Mouse (Mus musculus) bone marrow macrophage, adult 2 months (primary cell): ENCODE measurements around the gene Nptn. TPM values are rescaled to one million over a fixed set of nuclear protein-coding genes. Genes with fewer than 3 reads are reported as not detected.

Experiments used
- H3K27ac ChIP-seq: 2 replicates; pipeline ENCODE4 v1.5.1; 2012; ENCODE audit warnings: low read depth, low read length; ENCODE audit not compliant: insufficient read depth
- H3K4me1 ChIP-seq: 2 replicates; pipeline ENCODE4 v1.6.1; 2012; ENCODE audit warnings: low read length; ENCODE audit not compliant: control insufficient read depth, insufficient read depth
- H3K4me3 ChIP-seq: 2 replicates; pipeline ENCODE4 v1.5.1; 2012; ENCODE audit warnings: mild to moderate bottlenecking, low read length, moderate library complexity; ENCODE audit not compliant: insufficient read depth
- CTCF ChIP-seq: IDR thresholded peaks from 2 replicates; pipeline ENCODE4 v1.5.1; 2012; ENCODE audit warnings: low read depth, mild to moderate bottlenecking, low read length, moderate library complexity
- POLR2A ChIP-seq: IDR thresholded peaks from 2 replicates; pipeline ENCODE4 v1.6.1; 2012; ENCODE audit warnings: mild to moderate bottlenecking, low read depth, low read length, borderline replicate concordance
- polyA plus RNA-seq: library from polyadenylated mRNA; stranded (reverse); fragments of >200 nt; gene quantifications from 2 replicates; pipeline ENCODE4 v1.2.4, GENCODE M21; 2012; ENCODE audit not compliant: missing spikeins, insufficient read depth, insufficient read length

Nptn gene
- polyA plus RNA-seq, 1 experiment = 570 TPM

- H3K27ac ChIP-seq = no peak overlapping the region
- H3K4me1 ChIP-seq = no peaks in the 10 kb centered on the region
- H3K4me3 ChIP-seq = no peak overlapping the region
- TF ChIP-seq CTCF = no peak
- no peak for TF ChIP-seq POLR2A
These were observed 99.4 kb downstream of the Nptn start for GRCm38 (mm10) chr9:58681411-58681810.

GRCm38 (mm10) chr9:58682106-58682505 lies 100.1 kb downstream of the Nptn start:
- TF ChIP-seq POLR2A (no peak), CTCF (no peak)
- Histone ChIP-seq H3K4me3 (no peak overlapping the region), H3K4me1 (no peaks in the 10 kb centered on the region), H3K27ac (no peak overlapping the region)

- Histone ChIP-seq H3K4me1 (no peaks in the 10 kb centered on the region), H3K27ac (no peak overlapping the region), H3K4me3 (no peak overlapping the region)
- no peak for TF ChIP-seq POLR2A
- TF ChIP-seq CTCF = no peak
These were observed 101.3 kb downstream of the Nptn start for GRCm38 (mm10) chr9:58683372-58683771.

GRCm38 (mm10) chr9:58685290-58685689 lies 103.2 kb downstream of the Nptn start:
- H3K27ac ChIP-seq = no peak overlapping the region
- H3K4me3 ChIP-seq = no peak overlapping the region
- no peaks in the 10 kb centered on the region for H3K4me1 ChIP-seq
- TF ChIP-seq CTCF (no peak), POLR2A (no peak)

GRCm38 (mm10) chr9:58688076-58688475 lies 106.0 kb downstream of the Nptn start:
- no peak overlapping the region for H3K4me3 ChIP-seq
- no peak for TF ChIP-seq POLR2A
- TF ChIP-seq CTCF = no peak
- no peaks in the 10 kb centered on the region for H3K4me1 ChIP-seq
- no peak overlapping the region for H3K27ac ChIP-seq

- Histone ChIP-seq H3K4me3 (no peak overlapping the region), H3K4me1 (no peaks in the 10 kb centered on the region), H3K27ac (no peak overlapping the region)
- no peak for TF ChIP-seq CTCF
- no peak for TF ChIP-seq POLR2A
These were observed 108.7 kb downstream of the Nptn start for GRCm38 (mm10) chr9:58690701-58691100.

- H3K4me3 ChIP-seq = no peak overlapping the region
- no peak overlapping the region for H3K27ac ChIP-seq
- no peaks in the 10 kb centered on the region for H3K4me1 ChIP-seq
- no peak for TF ChIP-seq POLR2A
- TF ChIP-seq CTCF = no peak
These were observed 109.4 kb downstream of the Nptn start for GRCm38 (mm10) chr9:58691471-58691870.

GRCm38 (mm10) chr9:58698486-58698885 lies 116.4 kb downstream of the Nptn start:
- Histone ChIP-seq H3K4me1 (no peaks in the 10 kb centered on the region), H3K4me3 (no peak overlapping the region), H3K27ac (no peak overlapping the region)
- TF ChIP-seq CTCF (no peak), POLR2A (no peak)

GRCm38 (mm10) chr9:58701751-58702150 lies 119.7 kb downstream of the Nptn start:
- H3K4me3 ChIP-seq = no peak overlapping the region
- no peak overlapping the region for H3K27ac ChIP-seq
- H3K4me1 ChIP-seq = no peaks in the 10 kb centered on the region
- no peak for TF ChIP-seq CTCF

- TF ChIP-seq POLR2A (no peak), CTCF (no peak)
- H3K4me3 ChIP-seq = no peak overlapping the region
- no peaks in the 10 kb centered on the region for H3K4me1 ChIP-seq
- no peak overlapping the region for H3K27ac ChIP-seq
These were observed 121.7 kb downstream of the Nptn start for GRCm38 (mm10) chr9:58703766-58704165.

GRCm38 (mm10) chr9:58706024-58706423 lies 124.0 kb downstream of the Nptn start:
- no peaks in the 10 kb centered on the region for H3K4me1 ChIP-seq
- TF ChIP-seq CTCF = no peak
- no peak for TF ChIP-seq POLR2A
- H3K27ac ChIP-seq = no peak overlapping the region
- H3K4me3 ChIP-seq = no peak overlapping the region

Other genes starting within 250 kb of the Nptn start
- not detected in 2 replicates for gene Tbc1d21, start 211.8 kb upstream of the Nptn start, polyA plus RNA-seq
- not detected in 2 replicates for gene Insyn1, start 93.6 kb upstream of the Nptn start, polyA plus RNA-seq
- gene Cd276, start 26.8 kb upstream of the Nptn start, polyA plus RNA-seq = 8.7 and 9.3 TPM in 2 replicates
- gene Rec114, start 161.7 kb downstream of the Nptn start, polyA plus RNA-seq = not detected in 2 replicates
- gene Hcn4, start 241.2 kb downstream of the Nptn start, polyA plus RNA-seq = not detected in 2 replicates